Mouse (Mus musculus) lung, postnatal 10 days (tissue): ENCODE data around the gene 5530401A14Rik.

Experiments
- DNase-seq: peaks from one replicate; pipeline ENCODE4 v3.0.0; 2021

5530401A14Rik gene

GRCm38 (mm10) chr11:81860250-81860972, at the start of gene 5530401A14Rik:
Gene 5530401A14Rik, plus strand, starts transcription at chr11:81860673.
- peak; percentile 61 for DNase-seq

GRCm38 (mm10) chr11:81814816-81815215, 45.7 kb upstream of the 5530401A14Rik start:
- peak; percentile 18 for DNase-seq

GRCm38 (mm10) chr11:81816531-81816930, 43.9 kb upstream of the 5530401A14Rik start:
- no peak for DNase-seq

GRCm38 (mm10) chr11:81832381-81832780, 28.1 kb upstream of the 5530401A14Rik start:
- DNase-seq: no peak

DNA sequence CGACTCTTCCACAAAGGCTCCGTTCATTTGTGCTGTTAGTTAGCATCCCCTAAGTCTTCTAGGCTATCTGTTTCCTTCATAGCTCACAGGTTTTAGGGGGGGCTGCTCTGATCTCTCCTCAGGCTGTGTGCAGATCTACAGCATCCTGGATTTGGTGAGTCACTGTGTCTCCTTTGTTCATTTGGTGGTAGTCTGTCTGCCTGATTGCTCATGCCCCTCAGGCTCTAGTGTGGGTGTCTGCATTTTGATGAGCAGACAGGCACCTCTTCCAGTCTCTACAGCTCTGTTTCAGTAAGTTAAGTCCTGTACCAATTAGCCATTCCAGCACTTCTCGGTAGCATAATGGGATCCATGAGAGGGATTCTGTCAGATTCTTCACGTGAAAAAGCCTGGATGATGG, 22.0 kb upstream of the 5530401A14Rik start:
- no peak for DNase-seq

DNA sequence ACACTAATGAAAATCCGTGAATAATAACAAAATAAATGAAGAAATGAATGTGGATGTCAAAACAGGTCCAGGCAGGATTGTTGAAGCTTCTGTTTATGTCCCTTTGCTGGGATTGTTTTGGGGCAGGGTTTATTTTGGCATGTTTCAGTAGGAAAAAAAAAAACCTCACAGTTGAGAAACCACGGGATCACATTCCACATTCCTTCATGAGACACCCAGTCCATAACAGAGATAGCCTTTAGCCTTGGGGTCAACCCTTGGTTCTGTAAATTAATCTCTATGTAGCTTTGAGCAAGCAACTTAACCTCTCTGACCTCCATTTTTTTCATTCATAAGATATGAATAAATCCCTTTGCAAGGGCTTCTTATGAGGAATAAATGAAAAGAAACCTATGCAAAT, 19.5 kb upstream of the 5530401A14Rik start:
- no peak for DNase-seq

DNA sequence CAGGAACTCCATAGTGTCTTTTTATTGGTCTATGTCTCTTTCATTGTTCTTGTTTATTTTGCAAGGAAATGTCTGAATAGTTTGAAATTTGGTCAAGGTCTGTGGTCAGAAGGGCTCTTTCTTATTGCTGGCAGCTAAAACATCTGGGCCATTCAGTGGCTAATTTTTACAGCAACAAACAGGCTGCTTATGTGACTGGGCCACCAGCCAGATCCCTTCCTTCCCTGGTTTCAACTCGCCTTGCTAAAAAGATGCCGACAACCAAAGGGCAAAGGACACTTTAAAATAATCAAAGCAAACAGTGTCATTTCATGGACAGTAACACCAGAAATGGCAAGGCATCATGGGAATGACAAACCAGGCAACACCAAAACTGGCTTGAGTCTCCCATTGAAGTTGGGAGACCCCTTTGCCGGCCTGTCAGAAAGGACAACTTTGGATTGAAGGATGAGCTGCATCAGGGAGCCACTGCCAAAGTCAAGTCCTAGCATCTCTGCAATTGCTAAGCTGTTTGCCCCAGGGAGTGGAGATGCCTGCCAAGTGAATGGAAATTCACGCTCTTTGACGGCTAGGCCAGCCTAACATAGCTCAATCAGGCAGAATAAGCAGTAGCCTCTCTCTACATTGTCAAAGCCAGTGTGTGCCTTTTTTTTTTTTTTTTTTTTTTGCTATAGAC, 15.3 kb upstream of the 5530401A14Rik start:
- DNase-seq: peak; percentile 79

- peak; percentile 14 for DNase-seq
These were observed 14.8 kb upstream of the 5530401A14Rik start for GRCm38 (mm10) chr11:81845686-81846036.

- no peak for DNase-seq
These were observed 12.5 kb upstream of the 5530401A14Rik start for GRCm38 (mm10) chr11:81847773-81848490.

- no peak for DNase-seq
These were observed 5.3 kb downstream of the 5530401A14Rik start for GRCm38 (mm10) chr11:81865661-81866382.

GRCm38 (mm10) chr11:81871506-81872213, 11.2 kb downstream of the 5530401A14Rik start:
- DNase-seq: no peak

- DNase-seq: no peak
These were observed 36.0 kb downstream of the 5530401A14Rik start for GRCm38 (mm10) chr11:81896511-81896910.

DNA sequence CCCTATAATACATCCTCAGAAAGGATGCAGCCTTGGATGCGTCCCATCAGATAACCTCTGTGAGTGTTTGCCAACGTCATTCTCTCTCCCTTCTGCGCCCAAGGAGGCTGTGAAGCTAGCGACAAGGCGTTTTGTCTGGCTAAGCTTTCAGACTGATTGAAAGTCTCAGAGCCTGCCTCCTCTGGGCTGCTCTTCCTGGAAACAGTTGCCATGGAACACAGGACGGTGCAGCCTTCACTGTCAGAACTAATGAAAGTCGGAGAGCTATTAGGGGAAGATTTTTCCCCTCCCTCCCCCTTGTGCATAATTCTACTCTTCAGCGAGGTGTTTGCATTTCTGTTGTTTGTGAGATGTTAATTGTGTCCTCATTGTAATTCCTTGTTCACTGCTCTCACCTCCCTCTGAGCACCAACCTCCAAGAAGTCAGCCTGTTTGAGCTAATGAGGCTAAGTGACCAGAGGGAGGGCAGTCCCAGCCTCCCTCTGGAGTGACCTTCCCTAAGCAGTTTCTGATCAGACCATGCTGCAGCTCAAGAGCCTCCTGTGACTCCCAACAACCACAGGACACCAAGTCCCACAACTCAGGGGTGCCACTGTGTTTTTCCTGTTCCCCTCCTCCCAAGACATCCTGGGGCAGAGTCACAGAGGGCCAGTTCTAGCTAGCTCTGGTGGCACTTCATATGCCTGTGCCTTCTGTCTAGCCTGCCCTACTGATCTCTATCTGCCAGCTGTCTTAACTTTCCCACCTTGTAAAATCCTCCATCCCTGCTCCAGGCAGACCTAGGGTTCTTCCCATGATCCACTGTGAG, 37.3 kb downstream of the 5530401A14Rik start:
- no peak for DNase-seq

- no peak for DNase-seq
These were observed 41.8 kb downstream of the 5530401A14Rik start for GRCm38 (mm10) chr11:81902318-81902717.

DNA sequence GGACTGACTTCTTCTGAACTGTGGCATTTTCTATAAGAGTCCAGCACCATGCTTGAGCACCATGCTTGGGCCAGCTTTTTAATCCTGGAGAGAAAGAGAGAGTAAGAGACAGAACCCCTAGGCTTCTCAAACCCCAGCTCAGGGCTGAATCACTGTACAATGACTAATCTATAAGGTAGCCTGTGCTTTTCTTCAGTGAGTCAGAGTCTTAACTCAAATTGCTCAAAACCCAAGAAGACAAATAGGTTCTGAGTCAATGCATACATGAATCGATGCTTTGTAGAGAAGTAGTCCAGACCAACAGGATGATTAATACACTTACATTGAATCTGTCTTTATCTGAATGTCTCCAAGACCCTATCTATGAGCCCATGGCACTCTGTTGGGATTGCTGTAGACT, 48.3 kb downstream of the 5530401A14Rik start:
- no peak for DNase-seq

DNA sequence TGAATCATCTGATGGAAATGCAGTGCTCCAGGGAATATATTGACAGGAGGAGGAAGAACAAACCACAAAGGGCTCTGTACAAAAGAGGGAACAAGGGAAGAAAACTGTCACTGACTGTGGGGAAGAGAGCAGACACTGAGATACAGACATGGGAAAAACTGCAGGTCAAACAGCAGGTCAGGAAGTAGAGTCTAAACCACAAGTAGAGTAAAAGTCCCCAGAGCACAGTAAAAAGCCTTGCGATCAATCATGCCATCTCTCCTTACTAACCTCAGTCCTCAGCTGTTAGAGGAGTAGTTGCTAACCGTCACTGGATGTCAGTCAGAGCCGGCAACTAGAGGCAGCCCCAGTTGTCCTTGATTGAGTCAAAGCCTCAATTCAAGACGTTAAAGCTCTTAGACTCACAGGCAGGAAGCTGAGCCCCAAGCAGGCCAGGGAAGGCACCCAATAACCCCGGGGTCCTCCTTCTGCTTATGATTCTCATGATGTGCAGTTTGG, 49.0 kb downstream of the 5530401A14Rik start:
- DNase-seq: no peak

- DNase-seq: no peak
These were observed 52.6 kb downstream of the 5530401A14Rik start for GRCm38 (mm10) chr11:81913071-81913470.

GRCm38 (mm10) chr11:81915501-81915900, 55.0 kb downstream of the 5530401A14Rik start:
- DNase-seq: no peak

- no peak for DNase-seq
These were observed 62.6 kb downstream of the 5530401A14Rik start for GRCm38 (mm10) chr11:81923096-81923495.

- no peak for DNase-seq
These were observed 63.2 kb downstream of the 5530401A14Rik start for GRCm38 (mm10) chr11:81923626-81924025.

GRCm38 (mm10) chr11:81926393-81926792, 65.9 kb downstream of the 5530401A14Rik start:
- no peak for DNase-seq
